Mouse (Mus musculus): ENCODE measurements around the gene Lars2.

DNA sequence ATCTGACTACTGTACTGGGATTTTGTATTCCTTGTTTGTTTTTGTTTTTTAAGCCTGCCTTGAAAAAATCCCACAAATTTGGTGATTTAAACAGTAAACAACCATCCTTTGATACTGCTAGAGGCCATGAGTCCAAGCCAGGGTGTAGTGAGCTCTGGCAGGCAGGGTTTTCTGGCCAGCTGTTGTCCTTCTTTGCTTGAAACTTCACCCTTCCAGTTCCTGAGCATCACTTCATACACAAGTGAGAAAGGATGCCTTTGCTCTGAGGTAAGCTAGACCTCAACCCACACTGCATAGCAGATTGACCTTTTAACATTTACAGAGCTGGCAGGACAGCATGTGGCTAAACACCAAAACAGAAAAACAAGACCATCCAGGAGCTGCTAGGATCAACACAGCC is 102.4 kb downstream of the Lars2 start:
- TF ChIP-seq ZMIZ1 (IDR thresholded peaks at IDR 0.05; ENCODE audit: low read depth, low read length) (no peak), CTCF (conservative IDR thresholded peaks at IDR 0.05 in 1 of 2, IDR thresholded peaks at IDR 0.05 in 1 of 2; ENCODE audit: low read depth in 2 of 2, low read length in 2 of 2) (no peak), MAX (IDR thresholded peaks at IDR 0.05; ENCODE audit: low read length) (no peak), TBP (conservative IDR thresholded peaks at IDR 0.05; ENCODE audit: low read depth, low read length) (no peak), USF1 (IDR thresholded peaks at IDR 0.05; ENCODE audit: low read depth, low read length) (no peak), POLR2A (IDR thresholded peaks at IDR 0.05; ENCODE audit: low read depth, low read length) (no peak), SIN3A (IDR thresholded peaks at IDR 0.05; ENCODE audit: low read length) (no peak), KAT2A (IDR thresholded peaks at IDR 0.05; ENCODE audit: insufficient replicate concordance, low read length) (no peak), EP300 (IDR thresholded peaks at IDR 0.05; ENCODE audit: low read length) (no peak), HCFC1 (IDR thresholded peaks at IDR 0.05; ENCODE audit: low read depth, low read length) (no peak), MXI1 (IDR thresholded peaks at IDR 0.05; ENCODE audit: low read depth, low read length) (no peak), RCOR1 (conservative IDR thresholded peaks at IDR 0.05; ENCODE audit: low read depth, low read length) (no peak)

All from CH12.LX (cell line).